Mouse (Mus musculus) midbrain, postnatal 0 days (tissue): ENCODE data around the gene Rnasek. TPM values are rescaled to one million over a fixed set of nuclear protein-coding genes. Genes with fewer than 3 reads are reported as not detected.

Experiments used
- ATAC-seq: fragments of 200-750 bp; cut with Nextera tagmentation; 2 replicates; pipeline ENCODE4 v1.8.0; 2017; ENCODE audit warnings: moderate number of reproducible peaks, mild to moderate bottlenecking, moderate TSS enrichment, moderate library complexity; ENCODE audit not compliant: low FRiP score
- DNase-seq: peaks from one replicate; pipeline ENCODE4 v3.0.0-alpha.2; 2015; ENCODE audit warnings: low spot score
- H3K27ac ChIP-seq: fragments of 300-500 bp; sonication (generic); 2 replicates; pipeline ENCODE4 v1.5.1; 2014; ENCODE audit warnings: low read depth, mild to moderate bottlenecking, low read length, mixed read lengths
- H3K27me3 ChIP-seq: fragments of 300-500 bp; sonication (generic); 2 replicates; pipeline ENCODE4 v1.6.1; 2014; ENCODE audit warnings: low read length, control low read depth, mixed read lengths; ENCODE audit not compliant: insufficient read depth
- H3K36me3 ChIP-seq: fragments of 300-500 bp; sonication (generic); 2 replicates; pipeline ENCODE4 v1.6.1; 2014; ENCODE audit warnings: low read length, control low read depth, mixed read lengths; ENCODE audit not compliant: insufficient read depth
- H3K4me1 ChIP-seq: fragments of 300-500 bp; sonication (generic); 2 replicates; pipeline ENCODE4 v1.6.1; 2014; ENCODE audit warnings: mild to moderate bottlenecking, control low read depth, antibody characterized with exemption, low read length, mixed read lengths; ENCODE audit not compliant: insufficient read depth
- H3K4me2 ChIP-seq: fragments of 300-500 bp; sonication (generic); 2 replicates; pipeline ENCODE4 v1.6.1; 2014; ENCODE audit warnings: low read depth, mild to moderate bottlenecking, low read length, mixed read lengths; ENCODE audit not compliant: poor library complexity, severe bottlenecking
- H3K4me3 ChIP-seq: fragments of 300-500 bp; sonication (generic); 2 replicates; pipeline ENCODE4 v1.5.1; 2014; ENCODE audit warnings: low read depth, mild to moderate bottlenecking, low read length, moderate library complexity
- H3K9ac ChIP-seq: fragments of 300-500 bp; sonication (generic); replicated peaks from 2 replicates; pipeline ENCODE4 v1.6.1; 2014; ENCODE audit warnings: mild to moderate bottlenecking, low read length, moderate library complexity, mixed read lengths; ENCODE audit not compliant: poor library complexity, severe bottlenecking
- H3K9me3 ChIP-seq: fragments of 300-500 bp; sonication (generic); 2 replicates; pipeline ENCODE4 v1.6.1; 2016; ENCODE audit warnings: low read length, control low read depth
- CTCF ChIP-seq: IDR thresholded peaks from 2 replicates; pipeline ENCODE4 v1.5.1; 2016; ENCODE audit warnings: antibody characterized with exemption, mild to moderate bottlenecking
- WGBS: fragments of 180-500 bp; shearing (Covaris S2); extraction: QIAGEN DNeasy Blood & Tissue Kit; methylation state at CpG from one replicate; pipeline ENCODE4 v1.1.7; 2014; 5-methylcytosine and 5-hydroxymethylcytosine counted together
- polyA plus RNA-seq: library from polyadenylated mRNA; unstranded; fragments of >200 nt; fragmentation: Nextera tagmentation; extraction: Ambion mirVana; gene quantifications from 2 replicates; pipeline ENCODE4 v1.2.1, GENCODE M21; 2015
- total RNA-seq: library from RNA; depleted of rRNA; stranded (reverse); fragments of >200 nt; gene quantifications from 2 replicates; pipeline ENCODE4 v1.2.3, GENCODE M21; 2014

The Rnasek gene
- total and polyA plus RNA-seq, 2 experiments from 2014 or later = 81.2 to 588 TPM

DNA sequence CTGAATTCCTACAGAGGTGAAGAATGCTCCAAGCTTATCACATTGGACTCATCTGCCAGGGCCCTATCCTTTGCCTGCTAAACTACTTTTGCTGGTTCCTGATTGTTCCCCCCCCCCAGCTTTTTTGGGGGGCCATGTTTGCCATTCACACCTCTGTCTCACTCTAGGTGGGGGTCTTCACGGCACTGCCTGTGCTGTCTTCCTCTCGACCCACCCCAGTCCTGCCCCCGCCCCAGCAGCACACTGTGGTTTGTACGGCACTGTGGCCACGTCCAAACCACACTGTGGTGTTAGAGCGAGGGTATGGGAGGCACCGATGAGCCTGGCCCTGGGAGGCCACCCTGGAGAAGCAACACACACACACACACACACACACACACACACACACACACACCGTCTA is 5.1 kb downstream of the Rnasek start:
- Histone ChIP-seq H3K4me3 (no peak overlapping the region), H3K4me2 (no peak overlapping the region), H3K36me3 (peaks cover 15% of the 10 kb centered on the region; the same call in 1 of the 2 replicates), H3K27ac (no peak overlapping the region), H3K9ac (no peak overlapping the region), H3K4me1 (peaks cover 9% of the 10 kb centered on the region; the same call in 1 of the 2 replicates), H3K9me3 (no peaks in the 10 kb centered on the region), H3K27me3 (peaks cover 8% of the 10 kb centered on the region)
- no peak for TF ChIP-seq CTCF
- WGBS = 89% methylated on average over 8 of the region's 8 CpGs
- DNase-seq = no peak
- ATAC-seq = no peak

- Histone ChIP-seq H3K27me3 (peaks cover 12% of the 10 kb centered on the region), H3K27ac (no peak overlapping the region), H3K9ac (no peak overlapping the region), H3K4me2 (no peak overlapping the region), H3K4me1 (peaks cover 9% of the 10 kb centered on the region; the same call in 1 of the 2 replicates), H3K9me3 (no peaks in the 10 kb centered on the region), H3K4me3 (no peak overlapping the region), H3K36me3 (peaks cover 15% of the 10 kb centered on the region; the same call in 1 of the 2 replicates)
- DNase-seq = no peak
- 60% methylated on average over 5 of the region's 5 CpGs for WGBS
- TF ChIP-seq CTCF = no peak
- no peak for ATAC-seq
These were observed 5.6 kb downstream of the Rnasek start for GRCm38 (mm10) chr11:70234037-70234436.

DNA sequence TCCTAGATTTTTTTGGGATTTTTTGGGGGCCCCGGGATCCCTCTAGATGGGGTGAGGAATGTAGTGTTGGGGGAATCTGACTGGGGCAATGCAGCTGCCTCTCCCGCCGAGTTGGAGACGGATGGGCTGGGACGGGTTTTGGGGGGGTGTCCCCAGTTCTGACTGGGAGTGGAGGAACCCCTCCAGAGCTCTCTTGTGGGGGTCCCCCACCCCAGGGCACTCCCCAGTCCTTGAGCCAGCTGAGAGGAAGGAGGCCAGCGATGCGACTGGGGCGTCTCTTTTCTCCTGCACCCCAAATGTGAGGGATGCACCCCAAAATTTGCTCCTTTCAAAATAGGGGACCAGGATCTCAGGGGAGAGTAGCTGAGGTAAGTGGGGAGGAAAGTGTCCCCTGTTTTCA is 6.6 kb downstream of the Rnasek start:
- ATAC-seq = no peak
- no peaks in the 10 kb centered on the region for H3K9me3 ChIP-seq
- DNase-seq = no peak
- peak overlapping the region; percentile 52 for H3K4me2 ChIP-seq
- peak overlapping the region; percentile 32 for H3K4me3 ChIP-seq
- peaks cover 17% of the 10 kb centered on the region for H3K27me3 ChIP-seq
- peaks cover 15% of the 10 kb centered on the region; the same call in 1 of the 2 replicates for H3K36me3 ChIP-seq
- no peak overlapping the region for H3K27ac ChIP-seq
- no peak for TF ChIP-seq CTCF
- H3K4me1 ChIP-seq = peaks cover 7% of the 10 kb centered on the region; the same call in 1 of the 2 replicates
- H3K9ac ChIP-seq = peak overlapping the region; percentile 51
- WGBS = 38% methylated on average over 8 of the region's 8 CpGs

GRCm38 (mm10) chr11:70232546-70232945 is 7.1 kb downstream of the Rnasek start:
- peak overlapping the region; percentile 32 for H3K4me3 ChIP-seq
- TF ChIP-seq CTCF = no peak
- no peak for ATAC-seq
- 7% methylated on average over 7 of the region's 10 CpGs for WGBS
- peak; percentile 61 for DNase-seq
- peaks cover 15% of the 10 kb centered on the region; the same call in 1 of the 2 replicates for H3K36me3 ChIP-seq
- H3K4me1 ChIP-seq = peaks cover 7% of the 10 kb centered on the region; the same call in 1 of the 2 replicates
- peak overlapping the region; percentile 51 for H3K9ac ChIP-seq
- no peak overlapping the region for H3K27ac ChIP-seq
- H3K4me2 ChIP-seq = peak overlapping the region; percentile 52
- no peaks in the 10 kb centered on the region for H3K9me3 ChIP-seq
- H3K27me3 ChIP-seq = peaks cover 21% of the 10 kb centered on the region

DNA sequence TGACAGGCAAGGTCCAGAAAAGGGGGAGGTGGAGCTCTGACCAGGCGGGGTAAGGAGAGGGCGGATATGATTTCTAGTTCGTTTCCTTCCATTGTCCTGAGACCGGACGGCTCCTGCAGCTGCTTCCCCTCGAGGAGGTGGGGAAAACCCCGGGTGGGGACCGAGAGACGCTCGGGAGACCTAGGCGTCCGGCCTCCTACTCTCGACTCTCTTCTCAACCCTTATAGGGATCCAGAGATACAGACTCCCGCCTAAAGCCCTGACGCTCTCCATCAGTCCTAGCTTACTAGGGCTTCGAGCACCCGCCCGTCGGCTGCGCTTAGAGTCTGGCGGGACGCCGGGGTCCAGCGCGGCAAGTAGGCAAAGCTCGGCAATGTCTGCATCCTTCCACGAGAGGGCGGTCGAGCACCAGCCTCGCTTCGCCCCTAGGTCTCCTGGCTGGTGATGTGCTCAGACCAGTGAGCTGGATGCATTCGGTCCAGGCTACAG is 9.4 kb downstream of the Rnasek start:
- ATAC-seq = no peak
- peak; percentile 86 for DNase-seq

DNA sequence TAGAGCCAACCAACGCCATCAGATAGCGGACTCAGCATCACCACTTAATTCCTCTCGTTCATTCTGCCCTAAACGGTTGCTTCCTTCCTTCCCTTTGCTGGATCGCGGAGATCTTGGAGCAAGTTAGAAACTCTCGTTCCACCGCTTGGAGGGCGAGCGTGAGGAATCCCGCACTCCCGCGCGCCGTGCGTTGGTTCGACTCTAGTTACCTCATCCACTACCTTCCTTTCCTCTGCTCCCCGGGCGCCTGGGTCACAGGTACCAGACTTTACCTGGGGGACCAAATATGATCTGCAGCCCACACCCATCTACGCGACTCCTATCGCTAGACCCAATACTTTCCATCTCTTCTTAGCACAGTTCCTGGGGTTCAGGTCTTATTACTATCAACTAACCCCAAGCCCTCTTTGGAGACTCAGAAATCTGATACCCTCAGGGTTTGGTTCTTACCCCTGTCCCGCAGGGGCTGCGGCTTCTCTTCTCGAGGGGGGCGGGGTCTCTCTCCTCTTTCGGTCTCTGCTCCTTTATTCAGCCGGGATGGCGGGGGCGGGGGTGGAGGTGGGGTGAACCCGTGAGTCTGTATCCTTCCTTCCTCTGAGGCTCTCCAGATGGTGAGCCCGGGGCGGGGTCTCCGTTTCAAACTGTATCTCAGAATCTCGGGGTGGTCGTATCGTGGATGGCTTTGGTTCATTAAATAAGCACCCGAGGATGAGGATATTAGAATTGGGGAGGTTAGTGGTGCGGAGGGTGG is 10.2 kb downstream of the Rnasek start, which contains the start of gene Bcl6b:
Gene Bcl6b (minus strand): TSS at position 539 of the 751 bp plus-strand sequence.
- no peaks in the 10 kb centered on the region; the same call in 1 of the 2 replicates for H3K4me1 ChIP-seq
- DNase-seq (no peak), ATAC-seq (no peak)
- H3K9ac ChIP-seq = no peak within 1 kb of the TSS
- WGBS = 2% methylated on average over 39 of the region's 39 CpGs
- H3K27me3 ChIP-seq = peaks cover 24% of the 10 kb centered on the region
- 0 out of 2 replicates have a peak within 1 kb of the TSS, but pooled peaks have one; percentile 2 for H3K27ac ChIP-seq
- H3K36me3 ChIP-seq = 0 out of 2 replicates have a peak, but pooled peaks cover under 1% of the 10 kb centered on the region
- H3K4me3 ChIP-seq = peak within 1 kb of the TSS; percentile 29
- no peaks in the 10 kb centered on the region for H3K9me3 ChIP-seq
- no peak for TF ChIP-seq CTCF
- H3K4me2 ChIP-seq = peak within 1 kb of the TSS; percentile 45

More for the DNA sequence above, 9.4 kb downstream of the Rnasek start:
- Histone ChIP-seq H3K4me2 (peak overlapping the region; percentile 36), H3K4me1 (no peaks in the 10 kb centered on the region; the same call in 1 of the 2 replicates), H3K27me3 (peaks cover 24% of the 10 kb centered on the region), H3K27ac (0 out of 2 replicates have a peak overlapping the region, but pooled peaks have one; percentile 2), H3K9me3 (no peaks in the 10 kb centered on the region), H3K9ac (no peak overlapping the region), H3K4me3 (0 out of 2 replicates have a peak overlapping the region, but pooled peaks have one; percentile 2), H3K36me3 (peaks cover 9% of the 10 kb centered on the region; the same call in 1 of the 2 replicates)
- peak; percentile 94 for TF ChIP-seq CTCF
- 1% methylated on average over 32 of the region's 32 CpGs for WGBS
